Mouse (Mus musculus): ENCODE measurements around the gene Hnrnpf. TPM values are rescaled to one million over a fixed set of nuclear protein-coding genes. Genes with fewer than 3 reads are reported as not detected.
"Not testable (repeated sequence)": the region's sequence is repeated elsewhere in the genome, so short reads cannot be mapped to it uniquely, and the experiment has no call there.

The Hnrnpf gene
- 376 and 385 TPM in 2 replicates for polyA plus RNA-seq (2015; fragmentation: Nextera tagmentation; extraction: Ambion mirVana)

DNA sequence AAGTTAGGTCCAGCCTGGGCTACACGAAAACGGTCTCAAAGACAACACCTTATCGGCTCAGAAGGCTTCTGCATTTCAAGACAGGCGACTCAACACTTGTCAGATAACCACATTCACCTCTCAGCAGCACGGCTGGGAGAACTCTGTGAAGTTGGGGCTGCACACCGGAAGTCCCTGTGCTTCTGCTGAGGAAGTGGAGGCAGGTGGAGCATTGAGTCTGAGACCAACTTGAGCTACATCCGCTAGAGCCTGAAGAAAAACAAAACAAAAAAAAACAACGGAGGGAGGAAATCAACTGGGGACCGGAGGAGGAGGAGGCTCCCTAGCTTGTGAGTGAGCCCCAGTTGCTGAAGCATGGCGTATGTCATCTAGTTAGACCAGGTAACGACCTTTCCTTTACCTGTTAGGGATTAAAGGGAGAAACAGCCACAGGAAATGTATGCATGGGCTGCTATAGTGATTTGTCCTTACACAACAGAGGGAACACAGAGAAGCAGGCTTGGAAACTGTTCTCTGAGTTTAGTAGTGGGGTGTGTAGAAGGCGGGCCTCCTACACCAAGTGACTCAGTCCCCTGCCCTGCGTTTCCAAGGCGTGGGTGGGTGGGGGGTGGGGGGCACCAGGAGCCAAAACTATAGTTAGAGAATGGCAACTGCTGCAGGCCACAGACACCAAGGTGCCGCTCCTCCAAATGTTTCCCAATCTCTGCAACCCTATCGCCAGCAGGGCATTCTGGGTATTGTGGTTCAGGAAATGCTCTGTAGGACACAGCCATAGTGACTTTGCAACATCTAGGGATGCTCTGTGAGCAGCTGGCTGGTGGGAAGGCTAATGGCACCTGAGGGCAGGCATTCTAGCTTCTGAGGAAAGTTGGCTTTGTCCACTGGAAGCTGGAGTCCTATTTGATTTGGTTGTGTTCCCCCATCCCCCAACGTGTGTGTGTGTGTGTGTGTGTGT lies at the start of gene Hnrnpf:
Hnrnpf (plus strand) TSS at position 199 of the 955 bp plus-strand sequence.
- H3K9me3 ChIP-seq: no peaks in the 10 kb centered on the region
- H3K9ac ChIP-seq (replicated peaks): no peak within 1 kb of the TSS
- no peak within 1 kb of the TSS for H3K4me3 ChIP-seq
- WGBS: 82% methylated on average over 17 of the region's 17 CpGs
- no peak for ATAC-seq (replicated peaks)
- H3K36me3 ChIP-seq: no peaks in the 10 kb centered on the region
- H3K4me1 ChIP-seq: peaks cover 3% of the 10 kb centered on the region
- no peak within 1 kb of the TSS for H3K27ac ChIP-seq (replicated peaks)
- H3K4me2 ChIP-seq (replicated peaks): no peak within 1 kb of the TSS
- H3K27me3 ChIP-seq: no peaks in the 10 kb centered on the region

DNA sequence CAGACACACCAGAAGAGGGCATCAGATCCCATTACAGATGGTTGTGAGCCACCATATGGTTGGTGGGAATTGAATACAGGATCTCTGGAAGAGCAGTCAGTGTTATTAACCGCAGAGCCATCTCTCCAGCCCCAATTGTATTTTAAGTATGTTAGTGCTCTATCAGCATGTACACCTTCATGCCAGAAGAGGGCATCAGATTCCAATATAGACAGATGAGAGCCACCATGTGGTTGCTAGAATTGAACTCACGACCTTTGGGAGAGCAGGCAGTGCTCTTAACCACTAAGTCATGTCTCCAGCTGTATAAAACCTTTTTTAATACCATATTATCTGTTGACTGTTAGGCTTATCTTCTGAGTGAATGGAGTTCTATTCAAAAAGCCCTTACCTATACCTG lies 48.4 kb upstream of the Hnrnpf start:
- 69% methylated on average over 2 of the region's 2 CpGs for WGBS
- H3K9me3 ChIP-seq: no peaks in the 10 kb centered on the region; the same call in 1 of the 2 replicates
- ATAC-seq (replicated peaks): no peak

DNA sequence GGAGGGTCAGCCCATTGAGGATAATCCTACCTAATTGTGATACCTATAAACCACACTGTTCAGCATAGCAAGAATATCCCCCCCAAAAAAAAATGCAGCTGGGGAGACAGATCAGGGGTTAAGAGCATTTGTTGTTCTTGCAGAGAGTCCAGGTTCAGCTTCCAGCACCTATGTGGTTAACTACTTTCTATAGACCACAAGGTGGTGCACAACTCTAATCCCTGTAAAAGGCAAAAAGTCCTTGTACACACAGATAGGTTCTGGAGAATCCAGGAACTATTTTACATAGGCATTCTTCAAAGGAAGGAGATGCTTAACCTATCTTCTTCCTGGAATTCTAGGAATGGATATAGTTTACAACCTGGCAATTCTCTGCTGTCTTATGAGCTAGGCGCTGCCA lies 42.1 kb upstream of the Hnrnpf start:
- H3K4me1 ChIP-seq: no peaks in the 10 kb centered on the region
- no peaks in the 10 kb centered on the region for H3K27me3 ChIP-seq
- H3K36me3 ChIP-seq: no peaks in the 10 kb centered on the region
- no peak overlapping the region for H3K27ac ChIP-seq (replicated peaks)
- ATAC-seq (replicated peaks): no peak
- H3K9ac ChIP-seq (replicated peaks): no peak overlapping the region
- no peak overlapping the region for H3K4me3 ChIP-seq
- WGBS: 79% methylated on average over 1 of the region's 1 CpGs
- no peak overlapping the region for H3K4me2 ChIP-seq (replicated peaks)
- H3K9me3 ChIP-seq: no peaks in the 10 kb centered on the region

More for the DNA sequence above, 48.4 kb upstream of the Hnrnpf start:
- Histone ChIP-seq H3K27ac (replicated peaks) (no peak overlapping the region), H3K36me3 (peaks cover 34% of the 10 kb centered on the region), H3K4me1 (no peaks in the 10 kb centered on the region), H3K4me2 (replicated peaks) (no peak overlapping the region), H3K27me3 (no peaks in the 10 kb centered on the region), H3K9ac (replicated peaks) (no peak overlapping the region), H3K4me3 (no peak overlapping the region)

DNA sequence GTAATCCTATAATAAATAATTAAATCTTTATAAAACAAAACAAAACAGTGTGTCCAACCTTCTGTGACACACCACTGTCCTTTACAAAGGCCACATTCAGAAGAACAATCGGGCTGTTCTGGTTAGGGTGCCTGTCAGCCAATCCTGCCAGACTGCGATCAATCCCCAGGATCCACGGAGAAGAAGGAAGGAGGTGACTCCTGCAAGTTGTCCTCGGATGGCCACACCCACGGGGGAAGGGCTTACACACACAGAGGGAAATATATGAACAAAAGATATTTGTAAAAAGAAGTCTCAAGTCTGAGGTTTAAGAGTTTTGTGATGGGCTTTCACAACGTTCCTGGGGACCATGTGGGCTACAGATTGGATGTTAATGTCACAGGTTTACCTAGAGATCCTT lies 38.3 kb upstream of the Hnrnpf start, which contains the start of gene Zfp239:
Zfp239 (plus strand) TSS at position 253 of the 400 bp plus-strand sequence.
- peak within 1 kb of the TSS; percentile 91 for H3K4me2 ChIP-seq (replicated peaks)
- H3K4me1 ChIP-seq: 0 out of 2 replicates have a peak, but pooled peaks cover 6% of the 10 kb centered on the region
- 71% methylated on average over 6 of the region's 6 CpGs for WGBS
- H3K36me3 ChIP-seq: no peaks in the 10 kb centered on the region
- H3K9ac ChIP-seq (replicated peaks): peak within 1 kb of the TSS; percentile 75
- H3K27me3 ChIP-seq: no peaks in the 10 kb centered on the region
- H3K27ac ChIP-seq (replicated peaks): no peak within 1 kb of the TSS
- ATAC-seq (replicated peaks): no peak
- H3K4me3 ChIP-seq: peak within 1 kb of the TSS; percentile 91
- H3K9me3 ChIP-seq: no peaks in the 10 kb centered on the region

DNA sequence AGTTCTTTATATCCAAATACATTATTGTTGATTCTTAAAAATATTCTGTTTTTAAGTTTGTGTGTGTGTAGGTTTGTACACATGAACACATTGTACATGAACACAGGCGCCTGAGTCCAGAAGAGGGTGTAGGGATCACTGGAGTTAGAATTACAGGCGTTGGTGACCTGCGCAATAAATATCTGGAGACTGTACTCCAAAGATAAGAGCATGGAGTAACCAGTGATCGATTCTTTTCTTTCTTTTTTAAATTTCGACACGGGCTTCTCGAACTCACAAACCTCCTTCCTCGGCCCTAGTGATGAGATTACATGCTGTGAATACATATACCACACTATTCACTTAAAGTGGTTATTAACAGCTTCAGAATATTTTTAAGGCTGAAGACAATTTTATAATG lies 37.7 kb upstream of the Hnrnpf start:
- ATAC-seq (replicated peaks): peak; percentile 19; the same call in 1 of the 2 replicates
- WGBS: 78% methylated on average over 8 of the region's 8 CpGs
- no peaks in the 10 kb centered on the region for H3K27me3 ChIP-seq
- no peaks in the 10 kb centered on the region for H3K9me3 ChIP-seq
- H3K4me1 ChIP-seq: 0 out of 2 replicates have a peak, but pooled peaks cover 6% of the 10 kb centered on the region
- H3K4me3 ChIP-seq: peak overlapping the region; percentile 91; the same call in 1 of the 2 replicates
- H3K9ac ChIP-seq (replicated peaks): no peak overlapping the region
- no peak overlapping the region for H3K27ac ChIP-seq (replicated peaks)
- H3K4me2 ChIP-seq (replicated peaks): peak overlapping the region; percentile 91
- no peaks in the 10 kb centered on the region for H3K36me3 ChIP-seq

DNA sequence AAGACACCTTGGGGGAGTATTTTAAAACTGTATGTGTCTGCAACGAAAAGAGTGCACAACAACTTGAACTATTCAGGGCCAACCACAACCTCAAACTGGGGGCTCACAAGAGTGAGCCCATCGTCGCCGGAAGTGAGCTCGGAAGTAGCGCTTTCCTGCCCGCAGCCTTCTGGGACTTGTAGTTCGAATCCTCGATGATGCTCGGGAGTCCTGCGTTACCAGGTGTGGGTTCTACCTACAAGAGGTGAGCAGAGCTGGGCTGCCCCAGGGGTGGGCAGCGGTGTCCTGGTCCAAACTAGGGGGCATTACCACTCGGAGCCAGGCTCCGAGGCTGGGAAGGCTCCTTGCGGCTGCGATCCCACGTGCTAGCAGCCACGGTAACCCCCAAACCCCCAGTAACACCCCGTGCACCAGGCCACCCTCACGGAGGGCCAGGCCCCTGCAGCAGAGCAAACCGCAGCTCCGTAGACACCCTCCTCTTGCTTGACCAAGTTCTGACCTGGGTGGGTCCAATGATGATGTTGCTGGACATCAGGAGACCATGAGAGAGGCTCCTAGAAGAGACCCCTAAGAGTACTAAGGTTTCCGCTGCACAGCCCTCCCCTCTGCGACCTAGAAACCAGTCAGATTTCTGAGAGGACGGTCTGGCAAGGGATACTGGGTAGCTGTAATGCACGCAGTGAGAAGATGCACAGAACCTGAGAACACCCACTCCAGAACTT lies 37.1 kb upstream of the Hnrnpf start:
- WGBS: 2% methylated on average over 26 of the region's 26 CpGs
- Histone ChIP-seq H3K27ac (replicated peaks) (no peak overlapping the region), H3K9ac (replicated peaks) (peak overlapping the region; percentile 75), H3K4me2 (replicated peaks) (peak overlapping the region; percentile 91), H3K4me3 (peak overlapping the region; percentile 91), H3K27me3 (no peaks in the 10 kb centered on the region), H3K9me3 (no peaks in the 10 kb centered on the region), H3K36me3 (no peaks in the 10 kb centered on the region), H3K4me1 (0 out of 2 replicates have a peak, but pooled peaks cover 6% of the 10 kb centered on the region)
- peak; percentile 94 for ATAC-seq (replicated peaks)

DNA sequence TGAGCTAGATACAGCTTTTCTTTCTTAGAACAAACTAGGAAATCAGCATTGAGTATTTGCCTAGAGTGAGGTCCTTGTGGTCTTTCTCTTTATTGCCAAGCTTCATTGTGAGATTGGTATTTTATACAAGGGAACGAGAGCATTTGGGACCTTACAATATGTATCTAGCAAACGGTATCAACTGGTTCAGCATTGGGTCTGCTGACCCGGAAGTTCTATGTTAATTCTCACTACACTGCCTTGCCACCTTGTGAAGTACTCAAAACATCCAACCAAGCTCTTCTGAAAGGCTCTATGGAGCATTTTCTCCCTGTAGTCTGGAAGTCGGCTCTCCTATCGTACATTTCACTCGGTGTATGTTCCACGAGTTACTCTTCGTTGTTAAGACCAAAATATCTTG lies 36.4 kb upstream of the Hnrnpf start:
- Histone ChIP-seq H3K36me3 (no peaks in the 10 kb centered on the region), H3K27ac (replicated peaks) (no peak overlapping the region), H3K27me3 (no peaks in the 10 kb centered on the region), H3K4me1 (0 out of 2 replicates have a peak, but pooled peaks cover 6% of the 10 kb centered on the region), H3K9ac (replicated peaks) (no peak overlapping the region), H3K4me2 (replicated peaks) (peak overlapping the region; percentile 91), H3K4me3 (peak overlapping the region; percentile 91), H3K9me3 (no peaks in the 10 kb centered on the region)
- no peak for ATAC-seq (replicated peaks)
- WGBS: 96% methylated on average over 8 of the region's 8 CpGs

DNA sequence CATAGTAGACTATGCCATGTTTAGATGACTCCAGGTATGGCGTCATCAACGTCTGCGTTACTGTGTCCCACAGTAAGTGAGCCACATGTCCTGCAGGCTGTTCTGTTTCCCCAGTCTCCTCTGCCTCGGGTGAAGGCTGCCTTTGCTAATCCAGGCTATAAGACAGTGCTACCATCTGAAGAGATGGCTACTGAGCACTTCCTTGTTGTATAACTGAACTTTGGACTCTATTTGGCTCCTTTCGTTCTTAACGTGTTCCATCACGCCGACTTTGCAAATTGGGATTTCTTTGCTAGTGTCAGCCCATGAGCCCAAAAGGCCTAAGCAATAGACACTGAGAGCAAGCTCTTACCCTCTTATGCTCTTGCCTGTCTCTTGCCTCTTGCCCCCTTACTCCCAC lies 31.9 kb upstream of the Hnrnpf start:
- Histone ChIP-seq H3K4me3 (no peak overlapping the region), H3K36me3 (peaks cover 4% of the 10 kb centered on the region; the same call in 1 of the 2 replicates), H3K9me3 (no peaks in the 10 kb centered on the region), H3K27ac (replicated peaks) (no peak overlapping the region), H3K4me2 (replicated peaks) (no peak overlapping the region), H3K27me3 (no peaks in the 10 kb centered on the region), H3K4me1 (0 out of 2 replicates have a peak, but pooled peaks cover 6% of the 10 kb centered on the region), H3K9ac (replicated peaks) (no peak overlapping the region)
- 96% methylated on average over 8 of the region's 8 CpGs for WGBS
- ATAC-seq (replicated peaks): no peak

DNA sequence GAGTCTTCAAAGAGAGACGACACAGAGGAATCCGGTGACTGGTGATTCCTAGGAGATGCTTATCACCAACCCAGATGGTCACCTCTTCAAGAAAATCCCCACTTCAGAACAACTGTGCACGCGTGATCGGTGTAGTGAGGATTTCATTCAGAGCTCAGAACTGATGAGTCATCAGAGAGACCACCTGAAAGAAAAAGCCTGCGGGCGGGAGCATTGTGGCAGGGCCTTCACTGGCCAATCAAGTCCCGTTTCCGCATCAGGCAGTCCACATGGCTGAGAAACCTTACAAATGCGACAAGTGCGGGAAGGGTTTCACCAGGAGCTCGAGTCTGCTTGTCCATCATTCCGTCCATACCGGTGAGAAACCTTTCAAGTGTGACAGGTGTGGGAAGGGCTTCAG lies 29.1 kb upstream of the Hnrnpf start:
- no peak overlapping the region for H3K4me2 ChIP-seq (replicated peaks)
- no peaks in the 10 kb centered on the region for H3K9me3 ChIP-seq
- ATAC-seq (replicated peaks): no peak
- H3K4me1 ChIP-seq: no peaks in the 10 kb centered on the region
- 83% methylated on average over 14 of the region's 14 CpGs for WGBS
- H3K9ac ChIP-seq (replicated peaks): no peak overlapping the region
- no peak overlapping the region for H3K27ac ChIP-seq (replicated peaks)
- peaks cover 4% of the 10 kb centered on the region; the same call in 1 of the 2 replicates for H3K36me3 ChIP-seq
- no peaks in the 10 kb centered on the region for H3K27me3 ChIP-seq
- no peak overlapping the region for H3K4me3 ChIP-seq

DNA sequence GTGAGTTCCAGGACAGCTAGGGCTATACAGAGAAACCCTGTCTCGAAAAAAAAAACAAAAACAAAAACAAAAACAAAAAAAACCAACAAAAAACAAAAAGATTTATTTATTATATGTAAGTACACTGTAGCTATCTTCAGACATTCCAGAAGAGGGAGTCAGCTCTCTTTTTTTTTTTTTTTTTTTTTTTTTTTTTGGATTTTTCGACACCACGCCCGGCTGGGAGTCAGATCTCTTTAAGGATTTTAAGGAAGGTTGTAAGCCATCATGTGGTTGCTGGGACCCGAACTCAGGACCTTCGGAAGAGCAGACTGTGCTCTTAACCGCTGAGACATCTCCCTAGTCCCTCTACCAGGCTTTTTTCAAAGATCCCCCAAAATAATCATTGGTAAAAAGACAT lies 26.7 kb upstream of the Hnrnpf start:
- H3K27me3 ChIP-seq; H3K36me3 ChIP-seq; H3K9ac ChIP-seq (replicated peaks); H3K4me1 ChIP-seq; H3K9me3 ChIP-seq; H3K4me3 ChIP-seq; H3K27ac ChIP-seq (replicated peaks); ATAC-seq (replicated peaks); H3K4me2 ChIP-seq (replicated peaks): not testable (repeated sequence)
- WGBS: 95% methylated on average over 7 of the region's 7 CpGs

DNA sequence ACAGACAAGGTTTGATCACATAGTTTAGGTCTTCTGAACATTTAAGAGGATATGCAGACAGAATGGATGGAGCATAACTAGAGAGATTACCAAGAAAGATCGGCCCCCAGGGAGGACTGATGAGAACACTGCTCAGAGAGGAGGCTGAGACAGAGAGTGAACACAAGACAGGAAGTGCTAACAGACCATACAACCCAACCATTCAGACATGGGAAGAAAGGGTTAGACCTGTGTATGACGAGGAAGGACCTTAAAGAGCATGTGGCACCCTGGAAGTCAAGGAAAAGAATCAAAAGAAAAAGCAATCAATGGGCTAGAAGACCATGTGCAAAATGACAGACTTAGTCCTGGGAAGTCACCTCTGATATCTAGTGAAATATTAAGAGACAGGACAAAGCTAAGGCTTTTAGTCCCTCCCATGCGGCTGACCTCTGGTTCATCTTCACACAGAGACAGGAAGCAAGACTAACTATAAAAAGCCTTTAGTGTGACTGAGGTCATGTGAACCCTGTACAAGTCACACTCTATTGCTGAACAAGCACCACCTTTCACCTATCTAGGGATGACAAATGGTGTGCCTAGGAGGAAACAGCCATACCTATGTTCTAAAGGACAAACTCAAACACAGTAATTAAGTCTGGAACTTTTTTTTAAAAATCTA lies 25.4 kb upstream of the Hnrnpf start:
- WGBS: 86% methylated on average over 3 of the region's 3 CpGs
- Histone ChIP-seq H3K4me3 (no peak overlapping the region), H3K4me2 (replicated peaks) (no peak overlapping the region), H3K27ac (replicated peaks) (no peak overlapping the region), H3K4me1 (0 out of 2 replicates have a peak, but pooled peaks cover 3% of the 10 kb centered on the region), H3K36me3 (peaks cover 4% of the 10 kb centered on the region; the same call in 1 of the 2 replicates), H3K9ac (replicated peaks) (no peak overlapping the region), H3K27me3 (no peaks in the 10 kb centered on the region), H3K9me3 (no peaks in the 10 kb centered on the region)
- no peak for ATAC-seq (replicated peaks)

Data from forebrain, embryonic 15.5 days (tissue).